Mouse (Mus musculus) midbrain, postnatal 0 days (tissue): ENCODE results near the gene Slc34a3. TPM values are rescaled to one million over a fixed set of nuclear protein-coding genes. Genes with fewer than 3 reads are reported as not detected.

Experiments
- ATAC-seq: fragments of 200-750 bp; cut with Nextera tagmentation; 2 replicates; pipeline ENCODE4 v1.8.0; 2017; ENCODE audit warnings: moderate number of reproducible peaks, mild to moderate bottlenecking, moderate TSS enrichment, moderate library complexity; ENCODE audit not compliant: low FRiP score
- DNase-seq: peaks from one replicate; pipeline ENCODE4 v3.0.0-alpha.2; 2015; ENCODE audit warnings: low spot score
- H3K27ac ChIP-seq: fragments of 300-500 bp; sonication (generic); 2 replicates; pipeline ENCODE4 v1.5.1; 2014; ENCODE audit warnings: low read depth, mild to moderate bottlenecking, low read length, mixed read lengths
- H3K27me3 ChIP-seq: fragments of 300-500 bp; sonication (generic); 2 replicates; pipeline ENCODE4 v1.6.1; 2014; ENCODE audit warnings: low read length, control low read depth, mixed read lengths; ENCODE audit not compliant: insufficient read depth
- H3K36me3 ChIP-seq: fragments of 300-500 bp; sonication (generic); 2 replicates; pipeline ENCODE4 v1.6.1; 2014; ENCODE audit warnings: low read length, control low read depth, mixed read lengths; ENCODE audit not compliant: insufficient read depth
- H3K4me1 ChIP-seq: fragments of 300-500 bp; sonication (generic); 2 replicates; pipeline ENCODE4 v1.6.1; 2014; ENCODE audit warnings: mild to moderate bottlenecking, control low read depth, antibody characterized with exemption, low read length, mixed read lengths; ENCODE audit not compliant: insufficient read depth
- H3K4me2 ChIP-seq: fragments of 300-500 bp; sonication (generic); 2 replicates; pipeline ENCODE4 v1.6.1; 2014; ENCODE audit warnings: low read depth, mild to moderate bottlenecking, low read length, mixed read lengths; ENCODE audit not compliant: poor library complexity, severe bottlenecking
- H3K4me3 ChIP-seq: fragments of 300-500 bp; sonication (generic); 2 replicates; pipeline ENCODE4 v1.5.1; 2014; ENCODE audit warnings: low read depth, mild to moderate bottlenecking, low read length, moderate library complexity
- H3K9ac ChIP-seq: fragments of 300-500 bp; sonication (generic); replicated peaks from 2 replicates; pipeline ENCODE4 v1.6.1; 2014; ENCODE audit warnings: mild to moderate bottlenecking, low read length, moderate library complexity, mixed read lengths; ENCODE audit not compliant: poor library complexity, severe bottlenecking
- H3K9me3 ChIP-seq: fragments of 300-500 bp; sonication (generic); 2 replicates; pipeline ENCODE4 v1.6.1; 2016; ENCODE audit warnings: low read length, control low read depth
- CTCF ChIP-seq: IDR thresholded peaks from 2 replicates; pipeline ENCODE4 v1.5.1; 2016; ENCODE audit warnings: antibody characterized with exemption, mild to moderate bottlenecking
- WGBS: fragments of 180-500 bp; shearing (Covaris S2); extraction: QIAGEN DNeasy Blood & Tissue Kit; methylation state at CpG from one replicate; pipeline ENCODE4 v1.1.7; 2014; 5-methylcytosine and 5-hydroxymethylcytosine counted together
- polyA plus RNA-seq: library from polyadenylated mRNA; unstranded; fragments of >200 nt; fragmentation: Nextera tagmentation; extraction: Ambion mirVana; gene quantifications from 2 replicates; pipeline ENCODE4 v1.2.1, GENCODE M21; 2015
- total RNA-seq: library from RNA; depleted of rRNA; stranded (reverse); fragments of >200 nt; gene quantifications from 2 replicates; pipeline ENCODE4 v1.2.3, GENCODE M21; 2014

Gene Slc34a3
- total and polyA plus RNA-seq, 2 experiments from 2014 or later: not detected

DNA sequence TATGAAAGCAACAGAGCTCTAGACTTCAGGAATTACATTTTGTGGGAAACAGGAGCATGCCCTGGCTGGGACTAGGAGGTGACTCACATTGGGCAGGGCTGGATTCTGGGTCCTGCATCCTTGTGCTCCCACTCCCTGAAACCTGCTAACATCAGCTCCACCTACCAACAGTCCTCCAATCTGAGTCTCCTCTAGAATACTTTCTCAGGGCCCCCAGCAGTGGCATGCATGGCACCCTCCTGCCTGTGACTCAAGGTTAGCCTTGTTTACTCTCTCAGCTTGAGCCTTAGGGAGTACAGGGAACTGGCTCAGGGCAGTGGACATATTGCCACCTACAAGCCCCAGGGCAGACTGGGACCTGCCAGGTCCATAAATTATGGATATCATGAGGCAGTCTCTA, 3.9 kb upstream of the Slc34a3 start:
- H3K4me1 ChIP-seq: peaks cover 8% of the 10 kb centered on the region; the same call in 1 of the 2 replicates
- H3K9ac ChIP-seq: no peak overlapping the region
- no peak overlapping the region for H3K4me3 ChIP-seq
- TF ChIP-seq CTCF: no peak
- DNase-seq (no peak), ATAC-seq (no peak)
- no peaks in the 10 kb centered on the region for H3K36me3 ChIP-seq
- H3K27me3 ChIP-seq: no peaks in the 10 kb centered on the region; the same call in 1 of the 2 replicates
- no peaks in the 10 kb centered on the region for H3K9me3 ChIP-seq
- H3K27ac ChIP-seq: no peak overlapping the region
- H3K4me2 ChIP-seq: no peak overlapping the region

DNA sequence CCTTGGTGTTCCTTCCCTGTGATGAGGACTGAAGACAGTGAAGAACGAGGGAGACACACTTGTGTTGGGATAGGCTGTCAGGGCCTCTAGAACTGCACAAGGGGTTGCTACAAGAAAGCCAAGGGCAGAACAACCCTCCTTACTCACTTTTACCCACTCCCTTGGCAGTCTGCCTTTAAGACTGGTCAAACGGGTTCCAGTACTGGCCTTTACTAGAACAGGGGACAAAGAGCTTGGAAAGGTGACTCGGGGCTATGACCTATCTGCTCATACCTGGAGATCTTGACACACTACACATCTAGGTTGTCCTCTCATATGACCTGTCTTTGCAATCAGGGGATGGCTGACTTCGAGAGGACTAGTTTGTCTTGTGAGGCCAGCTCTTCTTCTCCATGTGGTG, 3.4 kb upstream of the Slc34a3 start:
- Histone ChIP-seq H3K27ac (no peak overlapping the region), H3K9ac (no peak overlapping the region), H3K4me1 (peaks cover 5% of the 10 kb centered on the region; the same call in 1 of the 2 replicates), H3K4me3 (no peak overlapping the region), H3K4me2 (no peak overlapping the region), H3K9me3 (no peaks in the 10 kb centered on the region), H3K36me3 (no peaks in the 10 kb centered on the region), H3K27me3 (no peaks in the 10 kb centered on the region; the same call in 1 of the 2 replicates)
- no peak for TF ChIP-seq CTCF
- WGBS: 68% methylated on average over 4 of the region's 4 CpGs
- ATAC-seq: no peak
- DNase-seq: no peak

DNA sequence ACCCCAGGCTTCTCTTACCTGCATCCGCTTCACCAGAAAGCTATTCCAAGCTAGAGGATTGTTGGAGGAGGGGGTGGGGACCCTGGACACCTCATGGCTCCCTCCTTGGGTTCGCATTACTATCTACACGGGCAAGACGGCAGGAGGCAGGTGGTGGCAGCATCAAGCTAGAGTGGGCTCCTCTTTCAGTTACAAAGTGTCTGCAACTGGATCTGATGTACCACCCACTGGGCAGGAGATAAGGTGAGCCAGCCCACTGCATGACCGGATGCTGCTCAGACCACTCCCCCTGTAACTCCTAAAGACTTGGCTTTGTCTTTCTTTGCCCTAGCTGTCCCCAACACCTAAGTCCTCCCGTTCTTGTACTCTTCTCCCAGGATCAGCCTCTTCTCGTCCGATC, 2.5 kb upstream of the Slc34a3 start, which contains the start of gene Rnf224:
TSS of gene Rnf224 (minus strand) at position 174 of the 400 bp plus-strand sequence.
- no peaks in the 10 kb centered on the region for H3K9me3 ChIP-seq
- H3K27me3 ChIP-seq: no peaks in the 10 kb centered on the region; the same call in 1 of the 2 replicates
- no peak within 1 kb of the TSS for H3K4me3 ChIP-seq
- peaks cover 4% of the 10 kb centered on the region; the same call in 1 of the 2 replicates for H3K4me1 ChIP-seq
- no peaks in the 10 kb centered on the region for H3K36me3 ChIP-seq
- no peak within 1 kb of the TSS for H3K27ac ChIP-seq
- no peak for TF ChIP-seq CTCF
- no peak for DNase-seq
- no peak for ATAC-seq
- 38% methylated on average over 8 of the region's 8 CpGs for WGBS
- no peak within 1 kb of the TSS for H3K4me2 ChIP-seq
- no peak within 1 kb of the TSS for H3K9ac ChIP-seq

DNA sequence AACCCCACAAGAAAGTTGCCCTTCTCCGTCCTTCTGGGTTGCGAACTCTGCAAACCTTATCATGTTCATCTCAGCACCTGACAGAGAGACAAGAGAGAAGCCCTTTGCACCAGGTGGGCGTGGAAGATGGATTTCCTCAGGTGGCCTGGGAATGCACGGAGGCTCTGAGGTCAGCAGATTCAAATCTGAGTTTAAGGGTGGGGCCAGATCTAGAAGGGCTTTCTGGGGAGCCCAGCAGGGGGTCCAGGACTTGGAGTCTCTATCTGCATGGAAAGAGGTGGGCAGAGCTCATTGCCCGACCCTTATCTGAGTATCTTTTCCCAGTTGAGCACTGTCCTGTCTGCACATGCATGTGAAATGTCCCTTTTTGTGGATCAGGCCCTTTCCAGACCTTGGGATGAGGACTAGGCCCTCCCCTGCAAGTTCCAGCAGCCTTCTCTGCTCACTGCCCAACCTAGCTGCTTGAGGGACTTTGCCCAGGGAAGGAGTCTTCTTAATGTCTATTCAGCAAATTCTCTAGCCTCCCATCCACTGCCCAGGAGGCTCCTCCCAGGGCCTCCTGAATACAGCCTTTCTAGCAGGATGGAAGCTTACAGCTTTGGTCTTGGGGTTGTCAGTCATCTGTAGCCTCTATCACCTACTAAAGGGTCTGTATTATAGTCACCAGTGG, 522 bp upstream of the Slc34a3 start:
- Histone ChIP-seq H3K27ac (no peak overlapping the region), H3K4me3 (no peak overlapping the region), H3K36me3 (no peaks in the 10 kb centered on the region), H3K9ac (no peak overlapping the region), H3K9me3 (no peaks in the 10 kb centered on the region), H3K4me1 (no peaks in the 10 kb centered on the region), H3K4me2 (no peak overlapping the region), H3K27me3 (no peaks in the 10 kb centered on the region; the same call in 1 of the 2 replicates)
- no peak for TF ChIP-seq CTCF
- WGBS: 74% methylated on average over 5 of the region's 5 CpGs
- DNase-seq (no peak), ATAC-seq (no peak)

DNA sequence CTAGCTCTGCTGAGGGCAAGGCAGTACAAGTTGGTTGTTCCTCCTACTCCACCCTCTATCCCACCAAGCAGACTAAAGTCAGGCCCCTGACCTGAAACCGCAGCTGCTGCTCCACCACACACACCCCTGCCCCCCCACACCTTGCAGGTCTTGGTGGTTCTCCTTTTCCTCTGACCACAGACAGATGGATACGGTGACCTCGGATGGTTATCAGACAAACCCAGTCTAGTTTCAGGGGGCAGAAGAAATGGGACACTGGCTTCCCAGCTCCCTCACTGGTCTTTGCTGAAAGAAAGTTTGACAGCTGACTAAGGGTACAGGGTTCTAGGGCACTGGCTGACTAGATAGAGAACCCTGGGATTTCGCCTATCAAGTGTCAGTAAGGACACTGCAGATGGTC, 743 bp downstream of the Slc34a3 start:
- H3K9me3 ChIP-seq: no peaks in the 10 kb centered on the region
- WGBS: 78% methylated on average over 4 of the region's 4 CpGs
- H3K36me3 ChIP-seq: no peaks in the 10 kb centered on the region
- no peaks in the 10 kb centered on the region; the same call in 1 of the 2 replicates for H3K4me1 ChIP-seq
- TF ChIP-seq CTCF: no peak
- H3K4me3 ChIP-seq: no peak overlapping the region
- H3K4me2 ChIP-seq: no peak overlapping the region
- no peak overlapping the region for H3K27ac ChIP-seq
- no peak overlapping the region for H3K9ac ChIP-seq
- ATAC-seq: no peak
- no peak for DNase-seq
- H3K27me3 ChIP-seq: no peaks in the 10 kb centered on the region; the same call in 1 of the 2 replicates

DNA sequence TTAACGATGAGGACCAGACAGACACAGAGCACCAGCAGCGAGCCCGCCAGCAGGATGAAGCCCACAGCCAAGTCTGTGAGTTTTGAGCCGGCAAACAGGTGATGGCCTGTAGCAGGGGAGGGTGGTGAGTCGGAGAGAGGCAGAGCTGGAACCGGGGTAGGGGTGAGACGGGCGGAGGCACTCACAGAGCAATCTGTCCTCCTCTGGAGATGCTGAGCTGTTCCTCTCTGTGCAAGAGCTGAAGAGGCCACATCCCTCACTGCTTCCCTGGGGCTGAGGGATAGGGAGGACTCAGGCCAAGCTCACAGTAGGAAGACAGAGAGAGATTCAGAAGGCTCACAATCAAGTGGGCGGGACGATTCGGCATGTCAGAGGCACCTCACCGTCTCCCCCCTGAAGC, 3.1 kb downstream of the Slc34a3 start:
- Histone ChIP-seq H3K4me3 (no peak overlapping the region), H3K9ac (no peak overlapping the region), H3K4me2 (no peak overlapping the region), H3K27me3 (no peaks in the 10 kb centered on the region; the same call in 1 of the 2 replicates), H3K4me1 (no peaks in the 10 kb centered on the region; the same call in 1 of the 2 replicates), H3K27ac (no peak overlapping the region), H3K36me3 (no peaks in the 10 kb centered on the region), H3K9me3 (no peaks in the 10 kb centered on the region)
- DNase-seq (no peak), ATAC-seq (no peak)
- WGBS: 50% methylated on average over 12 of the region's 12 CpGs
- no peak for TF ChIP-seq CTCF
